Mouse (Mus musculus) forebrain, embryonic 15.5 days (tissue): ENCODE data around the gene Gm19402. TPM values are rescaled to one million over a fixed set of nuclear protein-coding genes. Genes with fewer than 3 reads are reported as not detected.

Source experiments
- ATAC-seq: fragments of 200-750 bp; cut with Nextera tagmentation; replicated peaks from 2 replicates; pipeline ENCODE4 v1.8.0; 2017; ENCODE audit warnings: mild to moderate bottlenecking, moderate TSS enrichment, moderate library complexity
- H3K27ac ChIP-seq: fragments of 300-500 bp; sonication (generic); replicated peaks from 2 replicates; pipeline ENCODE4 v1.5.1; 2015; ENCODE audit warnings: mild to moderate bottlenecking, inconsistent platforms
- H3K27me3 ChIP-seq: fragments of 300-500 bp; sonication (generic); 2 replicates; pipeline ENCODE4 v1.6.1; 2015; ENCODE audit warnings: inconsistent platforms
- H3K36me3 ChIP-seq: fragments of 300-500 bp; sonication (generic); 2 replicates; pipeline ENCODE4 v1.6.1; 2015; ENCODE audit warnings: mild to moderate bottlenecking, inconsistent platforms
- H3K4me1 ChIP-seq: fragments of 300-500 bp; sonication (generic); 2 replicates; pipeline ENCODE4 v1.6.1; 2015; ENCODE audit warnings: inconsistent platforms
- H3K4me2 ChIP-seq: fragments of 300-500 bp; sonication (generic); replicated peaks from 2 replicates; pipeline ENCODE4 v1.6.1; 2015; ENCODE audit warnings: mild to moderate bottlenecking, inconsistent platforms
- H3K4me3 ChIP-seq: fragments of 300-500 bp; sonication (generic); 2 replicates; pipeline ENCODE4 v1.5.1; 2015; ENCODE audit warnings: mild to moderate bottlenecking, inconsistent platforms
- H3K9ac ChIP-seq: fragments of 300-500 bp; sonication (generic); replicated peaks from 2 replicates; pipeline ENCODE4 v1.6.1; 2015; ENCODE audit warnings: mild to moderate bottlenecking, inconsistent platforms
- H3K9me3 ChIP-seq: fragments of 300-500 bp; sonication (generic); 2 replicates; pipeline ENCODE4 v1.6.1; 2016; ENCODE audit warnings: inconsistent platforms
- WGBS: fragments of 180-500 bp; shearing (Covaris S2); methylation state at CpG from one replicate; pipeline ENCODE4 v1.1.7; 2015; ENCODE audit warnings: mixed read lengths; 5-methylcytosine and 5-hydroxymethylcytosine counted together
- polyA plus RNA-seq: library from polyadenylated mRNA; unstranded; fragments of >200 nt; fragmentation: Nextera tagmentation; extraction: Ambion mirVana; gene quantifications from 2 replicates; pipeline ENCODE4 v1.2.1, GENCODE M21; 2015

Gm19402 gene
- polyA plus RNA-seq, 1 experiment from 2014 or later, result not detected

- no peak for ATAC-seq
These were observed 6.6 kb upstream of the Gm19402 start, which contains the start of gene Gm9508 for GRCm38 (mm10) chr10:77697133-77697532. TSS of gene Gm9508 (minus strand) at chr10:77697233.

GRCm38 (mm10) chr10:77687021-77687420 lies 3.5 kb downstream of the Gm19402 start:
- ATAC-seq, result no peak
- Histone ChIP-seq H3K4me1 (no peaks in the 10 kb centered on the region), H3K27me3 (peaks cover 24% of the 10 kb centered on the region; the same call in 1 of the 2 replicates), H3K27ac (no peak overlapping the region), H3K4me3 (no peak overlapping the region), H3K9ac (no peak overlapping the region), H3K4me2 (no peak overlapping the region), H3K36me3 (no peaks in the 10 kb centered on the region), H3K9me3 (no peaks in the 10 kb centered on the region)
- WGBS, result 27% methylated on average over 10 of the region's 10 CpGs

More at GRCm38 (mm10) chr10:77697133-77697532, 6.6 kb upstream of the Gm19402 start, which contains the start of gene Gm9508:
- no peaks in the 10 kb centered on the region for H3K9me3 ChIP-seq
- H3K4me1 ChIP-seq, result no peaks in the 10 kb centered on the region
- WGBS, result 32% methylated on average over 4 of the region's 4 CpGs
- H3K36me3 ChIP-seq, result no peaks in the 10 kb centered on the region
- no peak within 1 kb of the TSS for H3K9ac ChIP-seq
- H3K27me3 ChIP-seq, result no peaks in the 10 kb centered on the region
- H3K4me2 ChIP-seq, result no peak within 1 kb of the TSS
- H3K4me3 ChIP-seq, result no peak within 1 kb of the TSS
- no peak within 1 kb of the TSS for H3K27ac ChIP-seq

DNA sequence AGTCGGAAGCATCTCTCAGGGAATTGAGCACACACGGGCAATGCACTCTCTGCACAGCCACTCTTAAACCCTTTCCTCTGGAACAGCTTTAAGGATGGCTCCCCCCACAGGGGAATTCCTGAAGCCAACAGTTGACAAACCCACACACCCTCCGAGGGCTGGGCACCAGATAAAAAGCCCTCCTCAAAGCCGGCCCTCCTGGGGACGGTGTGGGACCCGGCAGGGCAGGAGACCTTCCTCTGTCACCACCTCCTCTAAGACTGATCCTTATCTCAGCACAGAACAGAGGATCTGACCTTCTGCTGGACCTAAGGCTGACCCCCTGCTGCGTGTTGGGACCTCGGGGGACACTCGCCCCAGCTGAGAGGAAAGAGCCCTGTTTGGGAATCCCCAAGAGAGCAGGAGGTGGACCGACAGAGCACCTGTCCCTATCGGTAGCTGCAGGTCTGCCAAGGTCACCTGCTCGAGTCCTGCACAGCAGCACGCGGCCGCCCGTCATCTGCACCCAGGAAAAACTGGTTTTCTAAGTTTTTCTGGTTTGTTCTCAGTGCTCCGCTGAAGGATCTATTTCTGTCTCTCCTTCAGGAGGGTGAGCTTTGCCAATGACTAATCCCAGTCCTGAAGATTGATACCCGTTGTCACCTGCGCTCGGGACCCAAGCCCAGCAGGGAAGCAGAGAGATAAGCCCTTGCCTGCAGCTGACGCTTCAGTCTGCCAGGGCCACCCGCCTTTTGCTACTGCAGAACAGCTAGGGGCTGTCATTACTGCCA lies 4.5 kb downstream of the Gm19402 start, which contains the start of gene Tspear:
TSS of gene Tspear (plus strand) at position 675 of the 770 bp plus-strand sequence.
- WGBS, result 11% methylated on average over 22 of the region's 22 CpGs
- Histone ChIP-seq H3K36me3 (no peaks in the 10 kb centered on the region), H3K27me3 (peaks cover 24% of the 10 kb centered on the region; the same call in 1 of the 2 replicates), H3K4me3 (no peak within 1 kb of the TSS), H3K9ac (no peak within 1 kb of the TSS), H3K27ac (no peak within 1 kb of the TSS), H3K4me2 (no peak within 1 kb of the TSS), H3K9me3 (no peaks in the 10 kb centered on the region), H3K4me1 (no peaks in the 10 kb centered on the region)
- ATAC-seq, result no peak

GRCm38 (mm10) chr10:77684181-77684580 lies 6.4 kb downstream of the Gm19402 start:
- Histone ChIP-seq H3K4me1 (no peaks in the 10 kb centered on the region), H3K27me3 (peaks cover 24% of the 10 kb centered on the region; the same call in 1 of the 2 replicates), H3K9me3 (no peaks in the 10 kb centered on the region), H3K36me3 (no peaks in the 10 kb centered on the region), H3K9ac (no peak overlapping the region), H3K4me2 (no peak overlapping the region), H3K27ac (no peak overlapping the region), H3K4me3 (no peak overlapping the region)
- ATAC-seq, result no peak
- WGBS, result 42% methylated on average over 8 of the region's 8 CpGs

DNA sequence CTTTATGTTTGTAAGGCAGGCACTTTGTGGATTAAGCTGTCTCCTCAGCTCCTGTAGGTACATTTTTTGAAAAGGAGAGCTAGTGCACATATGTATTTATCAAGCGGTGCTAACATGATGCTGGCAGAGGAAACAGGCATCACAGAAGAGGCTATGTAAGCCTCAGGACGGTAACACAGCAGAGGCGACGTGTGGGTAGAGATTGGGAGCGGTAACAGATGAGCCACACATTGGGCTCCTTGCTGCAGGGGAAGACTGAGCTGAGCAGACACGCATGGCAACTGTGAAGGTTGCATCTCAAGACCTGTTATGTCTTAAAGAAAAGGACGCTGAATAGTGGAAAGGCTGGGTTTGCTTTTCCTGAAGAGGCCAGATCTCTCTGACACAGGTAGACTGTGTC lies 7.6 kb downstream of the Gm19402 start:
- H3K27me3 ChIP-seq, result peaks cover 30% of the 10 kb centered on the region

GRCm38 (mm10) chr10:77677562-77677961 lies 13.0 kb downstream of the Gm19402 start:
- peak overlapping the region; percentile 56 for H3K4me2 ChIP-seq
- peak overlapping the region; percentile 32 for H3K4me3 ChIP-seq
- no peaks in the 10 kb centered on the region for H3K36me3 ChIP-seq
- no peak for ATAC-seq
- WGBS, result under 1% methylated on average over 35 of the region's 35 CpGs
- H3K9me3 ChIP-seq, result no peaks in the 10 kb centered on the region
- H3K27me3 ChIP-seq, result peaks cover 16% of the 10 kb centered on the region
- H3K9ac ChIP-seq, result peak overlapping the region; percentile 7; the same call in 1 of the 2 replicates
- peaks cover 13% of the 10 kb centered on the region for H3K4me1 ChIP-seq
- H3K27ac ChIP-seq, result no peak overlapping the region

More for the DNA sequence above, 7.6 kb downstream of the Gm19402 start:
- ATAC-seq, result no peak
- H3K9ac ChIP-seq, result no peak overlapping the region
- no peak overlapping the region for H3K27ac ChIP-seq
- no peaks in the 10 kb centered on the region for H3K36me3 ChIP-seq
- 78% methylated on average over 7 of the region's 7 CpGs for WGBS
- no peak overlapping the region for H3K4me3 ChIP-seq
- H3K4me2 ChIP-seq, result no peak overlapping the region
- H3K4me1 ChIP-seq, result peaks cover 3% of the 10 kb centered on the region
- no peaks in the 10 kb centered on the region for H3K9me3 ChIP-seq

DNA sequence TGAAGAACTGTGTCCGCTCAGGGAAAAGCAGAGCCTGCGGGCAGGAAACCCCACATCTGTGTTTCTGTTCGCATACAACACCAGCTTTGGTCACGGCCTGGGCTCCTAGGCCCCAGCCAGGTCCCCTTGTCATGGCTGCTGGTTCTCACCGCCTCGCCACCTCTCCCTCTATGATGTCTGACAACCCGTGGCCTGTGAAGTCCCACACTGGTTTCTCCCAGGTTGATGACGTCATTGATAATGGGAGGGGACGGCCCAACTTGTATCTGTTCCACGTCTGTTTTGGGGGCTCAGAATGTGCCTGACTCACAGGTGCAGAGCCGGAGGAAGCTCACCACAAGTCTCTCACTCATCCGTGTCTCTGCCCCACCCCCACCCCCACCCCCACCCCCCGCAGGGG lies 16.8 kb downstream of the Gm19402 start:
- no peak overlapping the region for H3K9ac ChIP-seq
- ATAC-seq, result no peak
- H3K27ac ChIP-seq, result no peak overlapping the region
- WGBS, result 57% methylated on average over 13 of the region's 13 CpGs
- no peak overlapping the region for H3K4me2 ChIP-seq
- H3K4me3 ChIP-seq, result no peak overlapping the region
- H3K4me1 ChIP-seq, result peaks cover 13% of the 10 kb centered on the region
- H3K9me3 ChIP-seq, result no peaks in the 10 kb centered on the region
- peaks cover 16% of the 10 kb centered on the region for H3K27me3 ChIP-seq
- no peaks in the 10 kb centered on the region for H3K36me3 ChIP-seq

- ATAC-seq, result no peak
- Histone ChIP-seq H3K36me3 (no peaks in the 10 kb centered on the region), H3K4me1 (no peaks in the 10 kb centered on the region), H3K27me3 (no peaks in the 10 kb centered on the region), H3K4me3 (no peak overlapping the region), H3K27ac (no peak overlapping the region), H3K4me2 (no peak overlapping the region), H3K9me3 (no peaks in the 10 kb centered on the region), H3K9ac (no peak overlapping the region)
- WGBS, result 88% methylated on average over 4 of the region's 4 CpGs
These were observed 19.0 kb downstream of the Gm19402 start for GRCm38 (mm10) chr10:77671519-77671918.

DNA sequence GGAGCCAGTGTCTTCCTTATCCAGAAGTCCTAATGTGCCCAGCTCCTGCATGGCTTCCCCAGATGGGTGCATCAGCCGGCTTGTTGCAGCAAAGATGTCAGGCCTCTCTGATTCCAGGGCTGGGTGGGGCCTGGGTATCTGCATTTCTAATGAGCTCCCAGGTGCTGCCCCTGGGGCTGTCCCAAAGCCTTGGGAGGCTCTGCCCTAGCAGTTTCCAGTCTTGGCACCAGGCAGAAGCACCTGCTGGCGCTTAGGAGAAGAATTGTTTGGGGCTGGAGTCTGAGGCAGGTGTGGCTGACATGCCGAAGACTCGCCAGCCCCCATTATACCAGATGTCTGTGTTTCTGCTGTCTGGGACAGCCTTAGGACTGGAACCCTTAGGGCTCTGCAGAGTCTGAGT lies 19.8 kb downstream of the Gm19402 start:
- no peak overlapping the region for H3K4me3 ChIP-seq
- H3K27me3 ChIP-seq, result no peaks in the 10 kb centered on the region
- H3K4me2 ChIP-seq, result no peak overlapping the region
- no peak for ATAC-seq
- H3K9ac ChIP-seq, result no peak overlapping the region
- no peak overlapping the region for H3K27ac ChIP-seq
- no peaks in the 10 kb centered on the region for H3K9me3 ChIP-seq
- WGBS, result 81% methylated on average over 4 of the region's 4 CpGs
- H3K4me1 ChIP-seq, result no peaks in the 10 kb centered on the region
- H3K36me3 ChIP-seq, result no peaks in the 10 kb centered on the region

GRCm38 (mm10) chr10:77667402-77667801 lies 23.2 kb downstream of the Gm19402 start:
- 69% methylated on average over 4 of the region's 4 CpGs for WGBS
- Histone ChIP-seq H3K4me1 (no peaks in the 10 kb centered on the region), H3K4me3 (no peak overlapping the region), H3K27me3 (no peaks in the 10 kb centered on the region), H3K4me2 (no peak overlapping the region), H3K36me3 (no peaks in the 10 kb centered on the region), H3K9ac (no peak overlapping the region), H3K9me3 (no peaks in the 10 kb centered on the region), H3K27ac (no peak overlapping the region)
- ATAC-seq, result no peak

GRCm38 (mm10) chr10:77666342-77666741 lies 24.2 kb downstream of the Gm19402 start:
- H3K27me3 ChIP-seq, result no peaks in the 10 kb centered on the region
- H3K4me2 ChIP-seq, result no peak overlapping the region
- 69% methylated on average over 8 of the region's 8 CpGs for WGBS
- no peak overlapping the region for H3K27ac ChIP-seq
- no peak overlapping the region for H3K4me3 ChIP-seq
- ATAC-seq, result no peak
- H3K36me3 ChIP-seq, result no peaks in the 10 kb centered on the region
- H3K4me1 ChIP-seq, result no peaks in the 10 kb centered on the region
- H3K9me3 ChIP-seq, result no peaks in the 10 kb centered on the region
- no peak overlapping the region for H3K9ac ChIP-seq

GRCm38 (mm10) chr10:77663949-77664665 lies 26.4 kb downstream of the Gm19402 start:
- H3K36me3 ChIP-seq, result no peaks in the 10 kb centered on the region
- H3K9me3 ChIP-seq, result no peaks in the 10 kb centered on the region
- no peak overlapping the region for H3K4me2 ChIP-seq
- WGBS, result 59% methylated on average over 43 of the region's 43 CpGs
- ATAC-seq, result no peak
- no peak overlapping the region for H3K27ac ChIP-seq
- H3K4me1 ChIP-seq, result no peaks in the 10 kb centered on the region
- no peak overlapping the region for H3K9ac ChIP-seq
- no peaks in the 10 kb centered on the region for H3K27me3 ChIP-seq
- no peak overlapping the region for H3K4me3 ChIP-seq
